Mouse (Mus musculus): ENCODE data around the gene Ctdsp1. TPM values are rescaled to one million over a fixed set of nuclear protein-coding genes. Genes with fewer than 3 reads are reported as not detected.

The Ctdsp1 gene
- polyA plus RNA-seq, 1 experiment = 123 TPM

- Histone ChIP-seq H3K4me1 (ENCODE audit: control insufficient read depth, insufficient read depth, low read length) (peaks cover 19% of the 10 kb centered on the region), H3K4me3 (ENCODE audit: insufficient read depth, low read length) (no peak overlapping the region), H3K27ac (ENCODE audit: insufficient read depth, low read depth, low read length) (no peak overlapping the region)
- no peak for TF ChIP-seq CTCF (IDR thresholded peaks at IDR 0.05; ENCODE audit: low read depth, low read length)
- no peak for TF ChIP-seq POLR2A (IDR thresholded peaks at IDR 0.05; ENCODE audit: borderline replicate concordance, low read depth, low read length)
Observed at GRCm38 (mm10) chr1:74359952-74360517, 31.3 kb upstream of the Ctdsp1 start.

GRCm38 (mm10) chr1:74361812-74362211 lies 29.5 kb upstream of the Ctdsp1 start, which contains the start of gene Catip:
Catip (plus strand) TSS chr1:74362108.
- H3K4me3 ChIP-seq (ENCODE audit: insufficient read depth, low read length) = no peak within 1 kb of the TSS
- peaks cover 19% of the 10 kb centered on the region for H3K4me1 ChIP-seq (ENCODE audit: control insufficient read depth, insufficient read depth, low read length)
- H3K27ac ChIP-seq (ENCODE audit: insufficient read depth, low read depth, low read length) = no peak within 1 kb of the TSS
- TF ChIP-seq POLR2A (IDR thresholded peaks at IDR 0.05; ENCODE audit: borderline replicate concordance, low read depth, low read length) = no peak
- TF ChIP-seq CTCF (IDR thresholded peaks at IDR 0.05; ENCODE audit: low read depth, low read length) = peak; percentile 31; the same call in 1 of the 2 replicates

GRCm38 (mm10) chr1:74362325-74363229 lies 28.7 kb upstream of the Ctdsp1 start:
- Histone ChIP-seq H3K4me3 (ENCODE audit: insufficient read depth, low read length) (no peak overlapping the region), H3K4me1 (ENCODE audit: control insufficient read depth, insufficient read depth, low read length) (peaks cover 27% of the 10 kb centered on the region), H3K27ac (ENCODE audit: insufficient read depth, low read depth, low read length) (no peak overlapping the region)
- TF ChIP-seq CTCF (IDR thresholded peaks at IDR 0.05; ENCODE audit: low read depth, low read length) (no peak), POLR2A (IDR thresholded peaks at IDR 0.05; ENCODE audit: borderline replicate concordance, low read depth, low read length) (no peak)

GRCm38 (mm10) chr1:74363437-74363836 lies 27.9 kb upstream of the Ctdsp1 start:
- H3K27ac ChIP-seq (ENCODE audit: insufficient read depth, low read depth, low read length) = peak overlapping the region; percentile 21; the same call in 1 of the 2 replicates
- no peak overlapping the region for H3K4me3 ChIP-seq (ENCODE audit: insufficient read depth, low read length)
- TF ChIP-seq POLR2A (IDR thresholded peaks at IDR 0.05; ENCODE audit: borderline replicate concordance, low read depth, low read length) (no peak), CTCF (IDR thresholded peaks at IDR 0.05; ENCODE audit: low read depth, low read length) (no peak)
- peaks cover 31% of the 10 kb centered on the region for H3K4me1 ChIP-seq (ENCODE audit: control insufficient read depth, insufficient read depth, low read length)

- H3K4me1 ChIP-seq (ENCODE audit: control insufficient read depth, insufficient read depth, low read length) = peaks cover 38% of the 10 kb centered on the region
Observed at GRCm38 (mm10) chr1:74364270-74364669, 27.0 kb upstream of the Ctdsp1 start.

GRCm38 (mm10) chr1:74367886-74368645 lies 23.2 kb upstream of the Ctdsp1 start:
- H3K4me3 ChIP-seq (ENCODE audit: insufficient read depth, low read length) = peak overlapping the region; percentile 42
- peak overlapping the region; percentile 81 for H3K27ac ChIP-seq (ENCODE audit: insufficient read depth, low read depth, low read length)
- H3K4me1 ChIP-seq (ENCODE audit: control insufficient read depth, insufficient read depth, low read length) = peaks cover 49% of the 10 kb centered on the region
- TF ChIP-seq POLR2A (IDR thresholded peaks at IDR 0.05; ENCODE audit: borderline replicate concordance, low read depth, low read length) = no peak
- TF ChIP-seq CTCF (IDR thresholded peaks at IDR 0.05; ENCODE audit: low read depth, low read length) = no peak

More at GRCm38 (mm10) chr1:74364270-74364669, 27.0 kb upstream of the Ctdsp1 start:
- TF ChIP-seq CTCF (IDR thresholded peaks at IDR 0.05; ENCODE audit: low read depth, low read length) (no peak), POLR2A (IDR thresholded peaks at IDR 0.05; ENCODE audit: borderline replicate concordance, low read depth, low read length) (no peak)
- Histone ChIP-seq H3K4me3 (ENCODE audit: insufficient read depth, low read length) (no peak overlapping the region), H3K27ac (ENCODE audit: insufficient read depth, low read depth, low read length) (no peak overlapping the region)

- Histone ChIP-seq H3K4me1 (ENCODE audit: control insufficient read depth, insufficient read depth, low read length) (peaks cover 53% of the 10 kb centered on the region), H3K27ac (ENCODE audit: insufficient read depth, low read depth, low read length) (peak overlapping the region; percentile 67; the same call in 1 of the 2 replicates), H3K4me3 (ENCODE audit: insufficient read depth, low read length) (no peak overlapping the region)
- TF ChIP-seq CTCF (IDR thresholded peaks at IDR 0.05; ENCODE audit: low read depth, low read length) (no peak), POLR2A (IDR thresholded peaks at IDR 0.05; ENCODE audit: borderline replicate concordance, low read depth, low read length) (no peak)
Observed at GRCm38 (mm10) chr1:74370040-74370439, 21.3 kb upstream of the Ctdsp1 start.

GRCm38 (mm10) chr1:74373372-74373771 lies 17.9 kb upstream of the Ctdsp1 start:
- TF ChIP-seq CTCF (IDR thresholded peaks at IDR 0.05; ENCODE audit: low read depth, low read length) (no peak), POLR2A (IDR thresholded peaks at IDR 0.05; ENCODE audit: borderline replicate concordance, low read depth, low read length) (no peak)
- Histone ChIP-seq H3K27ac (ENCODE audit: insufficient read depth, low read depth, low read length) (no peak overlapping the region), H3K4me3 (ENCODE audit: insufficient read depth, low read length) (no peak overlapping the region), H3K4me1 (ENCODE audit: control insufficient read depth, insufficient read depth, low read length) (peaks cover 50% of the 10 kb centered on the region)

GRCm38 (mm10) chr1:74374980-74375379 lies 16.3 kb upstream of the Ctdsp1 start, which contains the start of gene Slc11a1:
Slc11a1 (plus strand) TSS chr1:74375195.
- H3K27ac ChIP-seq (ENCODE audit: insufficient read depth, low read depth, low read length) = peak within 1 kb of the TSS; percentile 92
- peaks cover 49% of the 10 kb centered on the region for H3K4me1 ChIP-seq (ENCODE audit: control insufficient read depth, insufficient read depth, low read length)
- TF ChIP-seq CTCF (IDR thresholded peaks at IDR 0.05; ENCODE audit: low read depth, low read length) = no peak
- TF ChIP-seq POLR2A (IDR thresholded peaks at IDR 0.05; ENCODE audit: borderline replicate concordance, low read depth, low read length) = no peak
- H3K4me3 ChIP-seq (ENCODE audit: insufficient read depth, low read length) = peak within 1 kb of the TSS; percentile 77

All from bone marrow macrophage, adult 2 months (primary cell).